Mouse (Mus musculus) erythroid progenitor cell, adult 5-6 weeks (primary cell): ENCODE measurements around the gene Fga. TPM values are rescaled to one million over a fixed set of nuclear protein-coding genes. Genes with fewer than 3 reads are reported as not detected.

Experiments used
- ATAC-seq: replicated peaks from 2 replicates; pipeline ENCODE4 v1.8.0; 2016; ENCODE audit warnings: moderate number of reproducible peaks, mild to moderate bottlenecking, moderate TSS enrichment, inconsistent platforms; ENCODE audit not compliant: poor library complexity, low FRiP score, severe bottlenecking
- total RNA-seq, 2 experiments: library from RNA; stranded (forward) in 1 of 2; stranded (reverse) in 1 of 2; fragments of 150-400 nt in 1 of 2; fragments of 186-747, 209-891 nt in 1 of 2; gene quantifications; 2 replicates each; pipeline versions ENCODE4 v1.2.3 to v1.2.4; 2015 to 2017; ENCODE audit warnings: low replicate concordance in 2 of 2

The Fga gene
- total RNA-seq, 2 experiments from 2014 or later = not detected

GRCm38 (mm10) chr3:83076563-83076962 lies 50.7 kb downstream of the Fga start:
- ATAC-seq = no peak

GRCm38 (mm10) chr3:83080567-83081055 lies 54.7 kb downstream of the Fga start:
- ATAC-seq = no peak; the same call in 1 of the 2 replicates

Other genes starting within 250 kb of the Fga start
- gene Rbm46, start 149.6 kb upstream of the Fga start, total RNA-seq (2015; ENCODE audit: low replicate concordance) = not detected in 2 replicates
- not detected in 2 replicates for gene Rbm46, start 149.6 kb upstream of the Fga start, total RNA-seq (2017; ENCODE audit: low replicate concordance)
- not detected in 2 replicates for gene Lrat, start 122.1 kb upstream of the Fga start, total RNA-seq (2015; ENCODE audit: low replicate concordance)
- not detected in 2 replicates for gene Lrat, start 122.1 kb upstream of the Fga start, total RNA-seq (2017; ENCODE audit: low replicate concordance)
- gene Fgg, start 18.4 kb upstream of the Fga start, total RNA-seq (2015; ENCODE audit: low replicate concordance) = not detected in 2 replicates
- gene Fgg, start 18.4 kb upstream of the Fga start, total RNA-seq (2017; ENCODE audit: low replicate concordance) = not detected in 2 replicates
- not detected in 2 replicates for gene Fgb, start 23.8 kb downstream of the Fga start, total RNA-seq (2015; ENCODE audit: low replicate concordance)
- not detected in 2 replicates for gene Fgb, start 23.8 kb downstream of the Fga start, total RNA-seq (2017; ENCODE audit: low replicate concordance)
- gene Plrg1, start 29.4 kb downstream of the Fga start, total RNA-seq (2015; ENCODE audit: low replicate concordance) = 8.8 and 39.3 TPM in 2 replicates
- 25.6 and 28.5 TPM in 2 replicates for gene Plrg1, start 29.4 kb downstream of the Fga start, total RNA-seq (2017; ENCODE audit: low replicate concordance)
- not detected in 2 replicates for gene Dchs2, start 101.9 kb downstream of the Fga start, total RNA-seq (2015; ENCODE audit: low replicate concordance)
- not detected in 2 replicates for gene Dchs2, start 101.9 kb downstream of the Fga start, total RNA-seq (2017; ENCODE audit: low replicate concordance)